Mouse (Mus musculus) cortical plate, adult 2 months (tissue): ENCODE results near the gene Eef1a1. TPM values are rescaled to one million over a fixed set of nuclear protein-coding genes. Genes with fewer than 3 reads are reported as not detected.

Experiments
- H3K27ac ChIP-seq: fragments of 200-500 bp; 2 replicates; pipeline ENCODE4 v1.5.1; 2012; ENCODE audit warnings: low read length, control low read depth, inconsistent platforms; ENCODE audit not compliant: insufficient read depth
- H3K4me1 ChIP-seq: fragments of 200-500 bp; 2 replicates; pipeline ENCODE4 v1.6.1; 2011; ENCODE audit warnings: low read length; ENCODE audit not compliant: control insufficient read depth, insufficient read depth
- H3K4me3 ChIP-seq: fragments of 200-500 bp; 2 replicates; pipeline ENCODE4 v1.5.1; 2011; ENCODE audit warnings: mild to moderate bottlenecking, low read length, control low read depth; ENCODE audit not compliant: insufficient read depth
- CTCF ChIP-seq: fragments of 200-500 bp; IDR thresholded peaks from 2 replicates; pipeline ENCODE4 v1.5.1; 2011; ENCODE audit warnings: mild to moderate bottlenecking, control low read depth, low read length; ENCODE audit not compliant: insufficient read depth; ENCODE audit errors: extremely low read depth
- POLR2A ChIP-seq: fragments of 200-500 bp; IDR thresholded peaks from 2 replicates; pipeline ENCODE4 v1.6.1; 2011; ENCODE audit warnings: mild to moderate bottlenecking, low read length, control low read depth; ENCODE audit not compliant: insufficient read depth; ENCODE audit errors: extremely low read depth
- polyA plus RNA-seq: library from polyadenylated mRNA; depleted of rRNA; stranded (reverse); fragments of >200 nt; gene quantifications from 2 replicates; pipeline ENCODE4 v1.2.3, GENCODE M21; 2012

The Eef1a1 gene
- polyA plus RNA-seq, 1 experiment, result 3,313 TPM

DNA sequence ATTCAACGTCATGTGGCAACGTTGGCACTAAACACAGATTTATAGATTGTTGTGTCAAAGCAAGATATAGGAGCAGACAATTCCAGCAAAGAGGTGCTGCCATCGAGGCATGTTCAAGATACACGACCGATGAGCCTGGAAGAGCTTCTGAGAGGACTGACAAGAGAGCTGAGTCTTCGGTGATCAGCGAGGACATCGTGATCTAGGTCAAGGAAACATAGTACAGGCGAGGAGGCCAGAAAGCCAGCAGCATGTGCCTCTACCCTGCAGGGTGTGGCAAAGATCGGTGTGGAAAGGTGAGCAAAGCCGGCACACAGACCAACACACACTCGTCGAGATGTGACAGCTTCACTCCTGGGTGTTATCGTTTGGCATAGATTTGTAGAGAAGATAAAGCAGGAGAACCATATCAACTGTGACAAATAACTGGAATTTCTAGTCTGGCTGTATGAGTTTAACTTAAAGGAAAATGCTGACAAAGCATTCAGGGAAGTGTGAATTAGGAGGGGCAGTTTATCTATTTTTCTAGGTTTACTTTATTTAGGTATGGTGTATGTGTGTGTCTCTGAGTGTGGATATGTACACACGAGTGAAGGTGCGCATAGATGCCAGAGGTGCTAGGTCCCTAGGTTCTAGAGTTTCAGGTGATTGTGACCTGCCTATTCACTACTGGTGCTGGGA, 19.3 kb upstream of the Eef1a1 start:
- Histone ChIP-seq H3K4me1 (0 out of 2 replicates have a peak, but pooled peaks cover under 1% of the 10 kb centered on the region), H3K4me3 (no peak overlapping the region), H3K27ac (no peak overlapping the region)
- TF ChIP-seq CTCF (no peak), POLR2A (no peak)

DNA sequence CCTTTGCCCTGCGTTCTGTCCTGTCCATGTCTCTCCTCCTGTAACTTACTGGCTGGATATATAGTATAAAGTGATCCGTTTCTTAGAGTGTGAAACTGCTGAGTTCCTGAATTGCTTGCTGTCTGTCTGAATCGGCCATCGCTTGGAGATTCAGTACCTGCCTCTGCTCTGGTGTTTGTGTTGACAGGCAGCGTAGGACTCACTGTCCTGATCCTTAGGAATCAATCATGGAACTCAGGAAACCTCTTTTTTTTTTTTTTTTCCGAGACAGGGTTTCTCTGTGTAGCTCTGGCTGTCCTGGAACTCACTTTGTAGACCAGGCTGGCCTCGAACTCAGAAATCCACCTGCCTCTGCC, 17.7 kb upstream of the Eef1a1 start:
- no peak overlapping the region for H3K27ac ChIP-seq
- TF ChIP-seq CTCF, result no peak
- no peak for TF ChIP-seq POLR2A
- H3K4me3 ChIP-seq, result no peak overlapping the region
- 0 out of 2 replicates have a peak, but pooled peaks cover 1% of the 10 kb centered on the region for H3K4me1 ChIP-seq

DNA sequence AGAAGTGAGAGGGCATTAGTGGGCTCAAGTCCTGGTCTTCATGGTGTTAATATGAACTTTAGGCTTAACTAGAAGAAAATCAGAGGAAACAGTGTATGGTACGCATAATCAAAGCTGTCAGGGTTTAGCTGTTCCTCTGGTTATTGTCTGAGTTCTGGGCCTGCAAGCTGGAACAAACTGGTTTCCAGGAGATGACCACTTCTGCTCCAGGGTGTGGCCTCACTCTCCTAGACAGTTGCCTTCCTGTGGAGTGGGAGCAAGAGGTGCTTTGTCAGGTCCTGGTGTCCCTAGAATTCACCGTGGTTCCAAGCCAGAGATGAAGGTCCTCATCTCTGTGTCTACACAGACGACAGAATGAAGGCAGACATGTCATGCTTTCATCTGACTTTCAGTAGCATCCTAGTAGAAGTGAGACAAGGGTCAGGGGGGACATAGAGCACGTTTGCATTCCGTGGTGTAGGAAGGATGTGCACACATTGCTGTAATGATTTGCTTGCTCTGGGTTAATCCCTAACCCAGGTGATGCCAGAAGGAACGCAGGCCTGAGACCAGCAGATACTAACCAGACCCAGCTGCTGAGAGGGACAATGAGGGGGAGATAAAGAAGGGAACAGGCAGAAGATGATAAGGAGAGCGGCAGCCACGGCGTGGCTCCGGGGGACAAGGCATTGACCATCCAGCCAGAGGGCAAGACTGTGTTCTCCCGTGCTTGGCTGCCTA, 17.2 kb upstream of the Eef1a1 start:
- TF ChIP-seq CTCF, result no peak
- TF ChIP-seq POLR2A, result no peak

DNA sequence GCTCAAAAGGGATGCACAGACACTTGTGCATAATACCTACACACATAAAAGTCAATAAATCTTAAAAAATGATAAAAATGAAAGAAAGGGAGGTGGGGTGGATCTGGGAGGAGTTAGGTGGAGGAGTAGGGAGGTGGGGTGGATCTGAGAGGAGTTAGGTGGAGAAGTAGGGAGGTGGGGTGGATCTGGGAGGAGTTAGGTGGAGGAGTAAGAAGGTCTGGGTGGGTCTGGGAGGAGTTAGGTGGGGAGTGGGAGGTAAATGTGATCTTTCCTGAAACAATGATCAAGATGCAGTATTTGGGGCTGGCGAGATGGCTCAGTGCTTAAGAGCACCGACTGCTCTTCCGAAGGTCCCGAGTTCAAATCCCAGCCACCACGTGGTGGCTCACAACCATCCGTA, 16.3 kb upstream of the Eef1a1 start:
- Histone ChIP-seq H3K4me3 (no peak overlapping the region), H3K4me1 (peaks cover 1% of the 10 kb centered on the region; the same call in 1 of the 2 replicates), H3K27ac (no peak overlapping the region)
- TF ChIP-seq POLR2A (no peak), CTCF (no peak)

More for the DNA sequence above, 17.2 kb upstream of the Eef1a1 start:
- H3K27ac ChIP-seq, result no peak overlapping the region
- H3K4me3 ChIP-seq, result no peak overlapping the region
- 0 out of 2 replicates have a peak, but pooled peaks cover 1% of the 10 kb centered on the region for H3K4me1 ChIP-seq

DNA sequence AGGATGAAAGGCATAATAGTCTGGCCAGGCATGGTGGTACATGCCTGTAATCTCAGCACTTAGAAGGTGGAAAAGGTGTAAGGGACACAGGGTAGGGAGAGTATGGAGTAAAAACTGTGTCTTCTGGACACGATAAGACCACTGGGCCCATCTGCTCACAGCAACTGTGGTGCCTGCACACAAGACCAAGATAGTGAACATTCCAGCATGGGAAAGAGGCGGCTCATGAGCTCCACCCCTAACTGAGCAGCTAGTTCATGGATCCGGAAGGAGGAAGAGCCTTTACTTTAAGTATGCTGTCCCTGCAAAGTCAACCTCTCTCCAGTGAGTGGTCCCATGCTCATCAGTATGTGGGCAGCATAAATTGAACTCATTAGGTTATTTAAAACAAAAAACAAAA, 15.7 kb upstream of the Eef1a1 start:
- Histone ChIP-seq H3K4me1 (peaks cover 1% of the 10 kb centered on the region; the same call in 1 of the 2 replicates), H3K4me3 (no peak overlapping the region), H3K27ac (no peak overlapping the region)
- TF ChIP-seq CTCF (no peak), POLR2A (no peak)

DNA sequence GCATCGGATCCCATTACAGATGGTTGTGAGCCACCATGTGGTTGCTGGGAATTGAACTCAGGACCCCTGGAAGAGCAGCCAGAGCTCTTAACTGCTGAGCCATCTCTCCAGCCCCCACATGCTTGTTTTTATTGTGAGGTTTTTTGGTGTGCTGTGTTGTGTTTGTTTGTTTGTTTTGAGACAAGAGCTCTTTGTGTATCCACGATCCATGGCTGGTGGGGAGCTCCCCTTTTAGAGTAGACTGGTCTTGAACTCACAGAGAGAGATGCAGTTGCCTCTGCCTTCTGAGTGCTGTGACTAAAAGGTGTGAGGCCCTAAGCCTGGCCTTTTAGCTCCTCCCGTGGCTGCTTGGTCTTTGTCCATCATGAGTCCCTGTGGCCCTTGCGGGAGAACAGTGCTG, 15.2 kb upstream of the Eef1a1 start:
- Histone ChIP-seq H3K4me3 (no peak overlapping the region), H3K27ac (no peak overlapping the region), H3K4me1 (peaks cover 1% of the 10 kb centered on the region; the same call in 1 of the 2 replicates)
- TF ChIP-seq POLR2A, result no peak
- TF ChIP-seq CTCF, result no peak

DNA sequence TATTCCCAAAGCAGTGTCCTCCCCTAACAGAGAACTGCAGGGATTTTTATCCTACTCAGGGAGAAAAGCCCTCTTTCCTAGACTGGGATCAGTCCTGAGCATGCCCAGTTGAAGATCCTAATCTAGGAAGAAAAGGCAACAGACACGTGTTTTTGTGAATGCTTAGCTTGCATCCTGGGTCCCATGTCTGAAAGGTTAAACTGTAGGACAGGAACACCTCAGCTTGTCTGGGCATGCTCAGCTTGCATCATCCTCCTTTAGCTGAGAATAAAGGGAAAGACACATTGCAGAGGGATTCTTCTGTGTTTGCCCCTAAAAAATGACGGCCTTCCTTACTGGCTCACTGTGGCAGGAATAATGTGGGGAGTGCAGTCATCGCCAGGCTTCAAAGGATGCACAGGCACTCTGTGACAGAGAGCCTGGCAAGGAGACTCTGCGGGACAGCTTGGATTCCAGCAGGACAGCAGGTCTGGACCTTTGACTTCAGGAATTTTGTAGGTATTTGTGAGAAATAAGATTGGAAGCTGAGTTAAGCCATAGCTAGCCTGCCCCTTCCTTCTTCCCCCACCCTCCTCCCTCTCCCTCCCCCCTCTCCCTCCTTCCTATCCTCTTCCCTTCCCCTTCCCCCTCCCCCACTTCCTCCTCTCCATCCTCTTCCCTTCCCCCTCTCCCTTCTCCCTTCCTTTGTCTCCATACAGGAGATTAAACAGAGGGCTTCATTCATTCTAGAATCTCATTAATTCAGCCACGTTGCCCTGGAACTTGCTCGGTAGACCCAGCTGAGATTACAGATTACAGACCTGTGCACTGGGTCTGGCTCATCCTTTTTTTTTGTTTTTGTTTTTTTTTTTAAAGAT, 14.5 kb upstream of the Eef1a1 start:
- Histone ChIP-seq H3K4me1 (peaks cover 1% of the 10 kb centered on the region; the same call in 1 of the 2 replicates), H3K27ac (peak overlapping the region; percentile 27; the same call in 1 of the 2 replicates), H3K4me3 (no peak overlapping the region; the same call in 1 of the 2 replicates)
- TF ChIP-seq CTCF (no peak), POLR2A (no peak)

DNA sequence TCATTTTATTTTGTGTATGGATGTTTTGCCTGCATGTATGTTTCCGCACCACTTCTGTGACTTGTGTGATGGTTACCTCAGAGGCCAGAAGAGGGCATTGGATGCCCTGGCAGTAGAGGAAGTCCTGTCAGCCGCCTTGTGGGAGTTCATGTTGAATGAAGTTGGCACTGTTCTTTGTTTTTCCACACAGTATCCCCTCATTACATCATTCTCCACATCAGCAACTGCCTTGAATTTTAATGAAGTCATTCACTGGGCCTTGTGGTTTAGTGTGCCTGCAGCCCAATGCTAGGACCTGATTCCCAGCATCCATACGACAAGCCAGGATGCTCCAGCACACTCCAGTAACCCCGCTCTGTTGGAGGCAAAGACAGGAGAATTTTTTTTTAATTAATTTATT, 12.3 kb upstream of the Eef1a1 start:
- Histone ChIP-seq H3K27ac (no peak overlapping the region), H3K4me1 (peaks cover 1% of the 10 kb centered on the region; the same call in 1 of the 2 replicates), H3K4me3 (no peak overlapping the region)
- TF ChIP-seq POLR2A (no peak), CTCF (no peak)

DNA sequence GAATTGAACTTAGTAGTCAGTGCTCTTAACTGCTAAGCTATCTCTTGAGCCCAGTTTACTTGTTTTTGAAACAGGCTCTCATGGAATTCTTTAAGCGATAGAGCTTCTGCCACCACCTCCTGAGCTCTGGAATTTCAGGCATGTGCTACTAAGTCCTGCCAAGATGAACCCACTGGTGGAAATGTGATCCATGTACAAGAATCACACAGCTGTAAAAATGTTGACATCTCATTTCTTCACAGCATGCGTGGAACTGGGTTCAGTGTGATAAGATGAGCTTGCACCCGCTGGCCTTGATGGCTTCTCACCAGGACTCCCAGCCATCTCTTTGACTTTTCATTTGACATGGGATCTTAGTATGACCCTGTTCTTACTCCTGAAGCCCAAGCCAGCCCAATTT, 11.4 kb upstream of the Eef1a1 start:
- H3K4me1 ChIP-seq, result peaks cover 1% of the 10 kb centered on the region; the same call in 1 of the 2 replicates
- H3K4me3 ChIP-seq, result no peak overlapping the region
- H3K27ac ChIP-seq, result no peak overlapping the region
- no peak for TF ChIP-seq CTCF

DNA sequence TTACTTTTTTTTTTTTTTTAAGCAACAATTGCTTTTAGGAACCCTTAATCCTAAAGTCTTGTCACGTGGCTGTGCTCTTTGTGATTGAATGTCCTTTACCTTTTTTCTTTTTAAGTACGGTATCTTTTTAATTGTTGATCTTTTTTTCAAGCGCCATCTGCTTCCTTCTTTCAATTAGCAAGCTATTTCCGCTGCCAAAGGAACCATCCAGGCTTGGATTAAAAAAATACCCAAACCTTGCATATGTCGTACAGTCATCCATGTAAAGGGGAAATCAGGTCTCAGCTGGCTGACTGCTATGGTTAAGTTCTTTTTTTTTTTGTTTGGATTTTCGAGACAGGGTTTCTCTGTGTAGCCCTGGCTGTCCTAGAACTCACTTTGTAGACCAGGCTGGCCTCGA, 4.2 kb upstream of the Eef1a1 start:
- Histone ChIP-seq H3K27ac (no peak overlapping the region), H3K4me1 (peaks cover 2% of the 10 kb centered on the region; the same call in 1 of the 2 replicates), H3K4me3 (no peak overlapping the region)
- TF ChIP-seq CTCF (no peak), POLR2A (no peak)
